Mouse (Mus musculus): ENCODE measurements around the gene C1qtnf9. TPM values are rescaled to one million over a fixed set of nuclear protein-coding genes. Genes with fewer than 3 reads are reported as not detected.

C1qtnf9 gene
- polyA plus RNA-seq, 1 experiment from 2014 or later = 0.22 TPM

Other genes starting within 250 kb of the C1qtnf9 start
- gene Spata13, start 134.1 kb upstream of the C1qtnf9 start, polyA plus RNA-seq (2015; fragmentation: Nextera tagmentation; extraction: Ambion mirVana) = 20.5 and 26.8 TPM in 2 replicates
- gene Mipep, start 16.4 kb downstream of the C1qtnf9 start, polyA plus RNA-seq (2015; fragmentation: Nextera tagmentation; extraction: Ambion mirVana) = 18.6 and 20.2 TPM in 2 replicates